Mouse (Mus musculus): ENCODE measurements around the gene Aldh18a1.

DNA sequence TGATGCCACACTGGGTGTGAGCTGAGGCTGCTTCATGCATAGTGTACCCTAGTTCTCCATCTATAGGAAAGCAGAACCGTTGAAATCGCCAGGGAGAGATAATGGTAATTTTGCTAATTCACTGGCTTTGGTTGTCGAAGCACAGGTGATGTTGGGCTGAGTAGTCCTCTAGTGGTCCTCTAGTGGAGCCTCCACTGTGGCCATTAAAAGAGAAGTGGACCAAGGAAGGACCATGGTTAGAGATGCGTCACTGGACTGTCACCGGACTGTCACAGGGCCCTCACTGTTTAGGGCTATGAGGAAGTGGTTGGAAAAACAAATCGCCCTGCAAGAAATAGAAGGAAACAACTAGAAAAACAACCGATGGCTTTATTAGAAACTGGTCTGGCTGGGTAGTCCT lies 49.3 kb upstream of the Aldh18a1 start:
- TF ChIP-seq GATA1 (IDR thresholded peaks at IDR 0.05; ENCODE audit: borderline replicate concordance, low read length), result no peak
- TF ChIP-seq FLI1 (IDR thresholded peaks at IDR 0.05; ENCODE audit: low read length), result no peak
